Mouse (Mus musculus): ENCODE measurements around the gene Plg. TPM values are rescaled to one million over a fixed set of nuclear protein-coding genes. Genes with fewer than 3 reads are reported as not detected.
A peak's percentile ranks its signal among the peaks of the same experiment; 100 is the strongest.

Plg gene
- total and polyA plus RNA-seq, 3 experiments: not detected

GRCm38 (mm10) chr17:12451234-12451633 lies 72.8 kb downstream of the Plg start:
- peaks cover 21% of the 10 kb centered on the region for H3K27me3 ChIP-seq (replicated peaks)
- no peaks in the 10 kb centered on the region for H3K79me2 ChIP-seq (replicated peaks; ENCODE audit: control insufficient read depth, extremely low read depth, insufficient read depth, poor library complexity, severe bottlenecking)
- in situ Hi-C loops (cut with MboI; ENCODE audit: low pct_ligation_motif_present, low pct_unique_long_range_greater_than_20kb, low sequenced_read_pairs): loop anchor here (5.0 kb wide), 1 partner anchor 34 kb away; no protein-coding TSS in a partner anchor
- H3K9ac ChIP-seq (ENCODE audit: insufficient read depth, low read depth): no peak overlapping the region
- dilution Hi-C loops (cut with MboI; ENCODE audit: extremely low pct_ligation_motif_present, extremely low pct_unique_long_range_greater_than_20kb, low sequenced_read_pairs): no loop called here
- no peaks in the 10 kb centered on the region for H3K9me3 ChIP-seq (replicated peaks; ENCODE audit: low read length)
- no peak overlapping the region for H3K27ac ChIP-seq (ENCODE audit: insufficient read depth, low read depth)
- TF ChIP-seq E2F4 (IDR thresholded peaks at IDR 0.05; ENCODE audit: insufficient replicate concordance, low read depth, low read length) (no peak), GABPA (IDR thresholded peaks at IDR 0.05; ENCODE audit: insufficient replicate concordance, low read depth, low read length) (no peak), JUND (conservative IDR thresholded peaks at IDR 0.05; ENCODE audit: low read depth, low read length) (no peak), MAFK (IDR thresholded peaks at IDR 0.05; ENCODE audit: insufficient replicate concordance, low read length) (no peak), ZKSCAN1 (IDR thresholded peaks at IDR 0.05; ENCODE audit: borderline replicate concordance, low read depth, low read length) (no peak), BHLHE40 (IDR thresholded peaks at IDR 0.05; ENCODE audit: low read depth, low read length) (no peak), POLR2A (IDR thresholded peaks at IDR 0.05; ENCODE audit: low read depth, low read length) (no peak), NRF1 (IDR thresholded peaks at IDR 0.05; ENCODE audit: low read depth, low read length) (no peak), JUN (IDR thresholded peaks at IDR 0.05; ENCODE audit: insufficient read depth, low read depth, low read length) (no peak), CHD1 (IDR thresholded peaks at IDR 0.05; ENCODE audit: low read depth, low read length) (no peak), HCFC1 (IDR thresholded peaks at IDR 0.05; ENCODE audit: low read depth, low read length) (no peak), CTCF (conservative IDR thresholded peaks at IDR 0.05 in 1 of 2, IDR thresholded peaks at IDR 0.05 in 1 of 2; ENCODE audit: low read depth in 2 of 2, low read length in 2 of 2) (peak in 1 of 2 experiments; percentile 64; a peak in 2 of 4 replicates), MYC (IDR thresholded peaks at IDR 0.05; ENCODE audit: low read depth, low read length) (no peak), SMC3 (IDR thresholded peaks at IDR 0.05; ENCODE audit: low read depth, low read length) (peak; percentile 43; the same call in 1 of the 2 replicates), IRF4 (IDR thresholded peaks at IDR 0.05; ENCODE audit: low read depth, low read length) (no peak), USF1 (IDR thresholded peaks at IDR 0.05; ENCODE audit: low read depth, low read length) (no peak), SIN3A (IDR thresholded peaks at IDR 0.05; ENCODE audit: low read length) (no peak), RAD21 (IDR thresholded peaks at IDR 0.05; ENCODE audit: low read depth, low read length) (peak; percentile 13), RCOR1 (conservative IDR thresholded peaks at IDR 0.05; ENCODE audit: low read depth, low read length) (no peak), ZNF384 (IDR thresholded peaks at IDR 0.05; ENCODE audit: low read depth, low read length) (no peak)
- H3K36me3 ChIP-seq (replicated peaks in 1 of 2; ENCODE audit: control insufficient read depth in 1 of 2, insufficient read depth in 1 of 2, low read length in 1 of 2): no peaks in the 10 kb centered on the region
- H3K4me1 ChIP-seq (ENCODE audit: control insufficient read depth in 1 of 2, insufficient read depth in 2 of 2): no peaks in the 10 kb centered on the region
- DNase-seq (ENCODE audit: extremely low read depth): no peak
- H3K4me2 ChIP-seq (ENCODE audit: insufficient read depth, low read depth, poor library complexity, severe bottlenecking): no peak overlapping the region
- no peak overlapping the region for H3K4me3 ChIP-seq (replicated peaks in 1 of 3; ENCODE audit: low read depth in 2 of 3, low read length in 2 of 3, poor library complexity in 1 of 3)

GRCm38 (mm10) chr17:12452862-12453531 lies 74.6 kb downstream of the Plg start:
- no peaks in the 10 kb centered on the region for H3K9me3 ChIP-seq (replicated peaks; ENCODE audit: low read length)
- no peaks in the 10 kb centered on the region for H3K36me3 ChIP-seq (replicated peaks in 1 of 2; ENCODE audit: control insufficient read depth in 1 of 2, insufficient read depth in 1 of 2, low read length in 1 of 2)
- H3K27ac ChIP-seq (ENCODE audit: insufficient read depth, low read depth): no peak overlapping the region
- dilution Hi-C loops (cut with MboI; ENCODE audit: extremely low pct_ligation_motif_present, extremely low pct_unique_long_range_greater_than_20kb, low sequenced_read_pairs) (no loop called here), in situ Hi-C loops (cut with MboI; ENCODE audit: low pct_ligation_motif_present, low pct_unique_long_range_greater_than_20kb, low sequenced_read_pairs) (loop anchor here (5.0 kb wide), 1 partner anchor 36 kb away; no protein-coding TSS in a partner anchor)
- no peaks in the 10 kb centered on the region for H3K4me1 ChIP-seq (ENCODE audit: control insufficient read depth in 1 of 2, insufficient read depth in 2 of 2)
- no peak for TF ChIP-seq ZNF384 (IDR thresholded peaks at IDR 0.05; ENCODE audit: low read depth, low read length)
- no peaks in the 10 kb centered on the region for H3K79me2 ChIP-seq (replicated peaks; ENCODE audit: control insufficient read depth, extremely low read depth, insufficient read depth, poor library complexity, severe bottlenecking)
- no peak for DNase-seq (ENCODE audit: extremely low read depth)
- peaks cover 23% of the 10 kb centered on the region for H3K27me3 ChIP-seq (replicated peaks)
- no peak overlapping the region for H3K9ac ChIP-seq (ENCODE audit: insufficient read depth, low read depth)
- H3K4me3 ChIP-seq (replicated peaks in 1 of 3; ENCODE audit: low read depth in 2 of 3, low read length in 2 of 3, poor library complexity in 1 of 3): no peak overlapping the region
- no peak overlapping the region for H3K4me2 ChIP-seq (ENCODE audit: insufficient read depth, low read depth, poor library complexity, severe bottlenecking)
